Mouse (Mus musculus): ENCODE data around the gene Pm20d1.

DNA sequence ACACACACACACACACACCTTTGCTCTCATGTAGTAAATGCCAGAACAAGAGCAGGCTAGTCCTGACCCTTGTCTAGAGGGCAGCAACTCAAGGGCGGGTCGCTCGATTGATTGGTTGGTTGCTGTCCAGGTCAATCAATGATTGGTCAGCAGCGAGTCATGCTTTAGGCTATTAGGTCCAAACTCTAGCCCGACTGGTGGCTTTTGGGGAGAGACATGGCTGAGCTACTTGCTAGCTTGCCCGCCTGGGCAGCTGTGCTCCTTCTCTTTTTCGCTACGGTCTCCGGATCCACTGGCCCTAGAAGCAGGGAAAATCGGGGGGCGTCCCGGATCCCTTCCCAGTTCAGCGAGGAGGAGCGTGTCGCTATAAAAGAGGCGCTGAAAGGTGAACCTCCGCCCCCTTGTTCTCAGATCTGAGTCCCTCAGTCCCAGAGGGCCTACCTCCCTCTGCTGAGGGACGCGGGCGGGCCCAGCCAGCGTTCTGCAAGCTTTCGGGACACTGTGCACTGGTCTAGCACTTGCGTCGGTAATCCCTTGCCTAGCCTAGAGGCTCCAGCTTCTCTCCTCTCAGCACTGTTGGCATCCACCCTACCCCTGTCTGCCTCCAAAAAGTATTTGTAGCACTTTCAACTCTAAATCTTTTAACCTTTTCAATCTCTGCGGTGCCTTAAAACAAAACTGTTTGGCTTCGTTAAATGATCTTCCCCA lies at the start of gene Pm20d1:
- TF ChIP-seq CTCF (IDR thresholded peaks at IDR 0.05; ENCODE audit: control insufficient read depth, insufficient read depth, low read length), result no peak
- no peak for TF ChIP-seq POLR2A (IDR thresholded peaks at IDR 0.05; ENCODE audit: borderline replicate concordance, control insufficient read depth, low read depth, low read length)
